Mouse (Mus musculus) small intestine, adult 2 months (tissue): ENCODE results near the gene Shc3. TPM values are rescaled to one million over a fixed set of nuclear protein-coding genes. Genes with fewer than 3 reads are reported as not detected.

Experiments
- H3K27ac ChIP-seq: fragments of 200-500 bp; 2 replicates; pipeline ENCODE4 v1.5.1; 2012; ENCODE audit warnings: low read depth, low read length, control low read depth, inconsistent platforms; ENCODE audit not compliant: insufficient read depth
- H3K27me3 ChIP-seq: fragments of 200-500 bp; 2 replicates; pipeline ENCODE4 v1.6.1; 2012; ENCODE audit warnings: mild to moderate bottlenecking, moderate library complexity, low read length, inconsistent platforms; ENCODE audit not compliant: control insufficient read depth, insufficient read depth
- H3K36me3 ChIP-seq: fragments of 200-500 bp; 2 replicates; pipeline ENCODE4 v1.6.1; 2012; ENCODE audit warnings: mild to moderate bottlenecking, low read length, control low read depth, inconsistent platforms; ENCODE audit not compliant: control insufficient read depth, insufficient read depth
- H3K4me1 ChIP-seq: fragments of 200-500 bp; 2 replicates; pipeline ENCODE4 v1.6.1; 2012; ENCODE audit warnings: low read length, inconsistent platforms, mixed read lengths; ENCODE audit not compliant: control insufficient read depth, insufficient read depth, insufficient read length
- H3K4me3 ChIP-seq: fragments of 200-500 bp; 2 replicates; pipeline ENCODE4 v1.5.1; 2012; ENCODE audit warnings: low read depth, mild to moderate bottlenecking, control low read depth, inconsistent platforms, low read length, moderate library complexity
- CTCF ChIP-seq: fragments of 200-500 bp; IDR thresholded peaks from 2 replicates; pipeline ENCODE4 v1.5.1; 2012; ENCODE audit warnings: low read depth, mild to moderate bottlenecking, control low read depth, inconsistent platforms, low read length, moderate library complexity, mixed read lengths; ENCODE audit not compliant: insufficient replicate concordance, insufficient read length; ENCODE audit errors: extremely low read depth
- POLR2A ChIP-seq: fragments of 200-500 bp; IDR thresholded peaks from 2 replicates; pipeline ENCODE4 v1.6.1; 2012; ENCODE audit warnings: low read depth, mild to moderate bottlenecking, control low read depth, inconsistent platforms, low read length, moderate library complexity
- WGBS: fragments of 180-500 bp; shearing (Covaris S2); methylation state at CpG from one replicate; pipeline ENCODE4 v1.1.7; 2018; 5-methylcytosine and 5-hydroxymethylcytosine counted together
- polyA plus RNA-seq: library from polyadenylated mRNA; depleted of rRNA; stranded (reverse); fragments of >200 nt; gene quantifications from 2 replicates; pipeline ENCODE4 v1.2.3, GENCODE M21; 2012

Shc3 gene
- polyA plus RNA-seq, 1 experiment = 0.08 TPM

- H3K27me3 ChIP-seq = no peaks in the 10 kb centered on the region
- TF ChIP-seq POLR2A (no peak), CTCF (no peak)
- H3K4me1 ChIP-seq = no peaks in the 10 kb centered on the region
- H3K4me3 ChIP-seq = no peak overlapping the region
- H3K27ac ChIP-seq = no peak overlapping the region
- no peaks in the 10 kb centered on the region for H3K36me3 ChIP-seq
- WGBS = 53% methylated on average over 6 of the region's 6 CpGs
Observed at GRCm38 (mm10) chr13:51417796-51418195, 151.4 kb downstream of the Shc3 start.

GRCm38 (mm10) chr13:51416727-51417126 is 152.5 kb downstream of the Shc3 start:
- no peak overlapping the region for H3K27ac ChIP-seq
- H3K4me3 ChIP-seq = no peak overlapping the region
- WGBS = 75% methylated on average over 11 of the region's 11 CpGs
- H3K4me1 ChIP-seq = no peaks in the 10 kb centered on the region
- TF ChIP-seq POLR2A (no peak), CTCF (no peak)
- no peaks in the 10 kb centered on the region for H3K27me3 ChIP-seq
- H3K36me3 ChIP-seq = no peaks in the 10 kb centered on the region

- Histone ChIP-seq H3K4me3 (no peak overlapping the region), H3K36me3 (no peaks in the 10 kb centered on the region), H3K27me3 (peaks cover 7% of the 10 kb centered on the region), H3K27ac (no peak overlapping the region), H3K4me1 (no peaks in the 10 kb centered on the region)
- WGBS = 50% methylated on average over 3 of the region's 3 CpGs
- TF ChIP-seq CTCF (peak; percentile 71; the same call in 1 of the 2 replicates), POLR2A (no peak)
Observed at GRCm38 (mm10) chr13:51413461-51413860, 155.8 kb downstream of the Shc3 start.

- no peak overlapping the region for H3K27ac ChIP-seq
- no peaks in the 10 kb centered on the region for H3K4me1 ChIP-seq
- peak overlapping the region; percentile 29 for H3K4me3 ChIP-seq
- WGBS = 59% methylated on average over 12 of the region's 12 CpGs
- no peaks in the 10 kb centered on the region for H3K36me3 ChIP-seq
- peaks cover 13% of the 10 kb centered on the region for H3K27me3 ChIP-seq
- TF ChIP-seq POLR2A = no peak
- no peak for TF ChIP-seq CTCF
Observed at GRCm38 (mm10) chr13:51411696-51412430, 157.4 kb downstream of the Shc3 start.

GRCm38 (mm10) chr13:51411243-51411642 is 158.0 kb downstream of the Shc3 start:
- peaks cover 13% of the 10 kb centered on the region for H3K27me3 ChIP-seq
- peak overlapping the region; percentile 29 for H3K4me3 ChIP-seq
- 66% methylated on average over 9 of the region's 9 CpGs for WGBS
- H3K36me3 ChIP-seq = no peaks in the 10 kb centered on the region
- no peak overlapping the region for H3K27ac ChIP-seq
- TF ChIP-seq CTCF = no peak
- no peak for TF ChIP-seq POLR2A
- H3K4me1 ChIP-seq = no peaks in the 10 kb centered on the region

- H3K27me3 ChIP-seq = peaks cover 13% of the 10 kb centered on the region
- no peaks in the 10 kb centered on the region for H3K4me1 ChIP-seq
- no peak overlapping the region for H3K27ac ChIP-seq
- H3K4me3 ChIP-seq = peak overlapping the region; percentile 23; the same call in 1 of the 2 replicates
- WGBS = 77% methylated on average over 6 of the region's 6 CpGs
- no peaks in the 10 kb centered on the region for H3K36me3 ChIP-seq
- no peak for TF ChIP-seq CTCF
- TF ChIP-seq POLR2A = no peak
Observed at GRCm38 (mm10) chr13:51409936-51410481, 159.2 kb downstream of the Shc3 start.

GRCm38 (mm10) chr13:51408519-51409001 is 160.7 kb downstream of the Shc3 start, which contains the start of gene S1pr3:
TSS of gene S1pr3 (plus strand) at chr13:51408639.
- Histone ChIP-seq H3K4me3 (peak within 1 kb of the TSS; percentile 46), H3K36me3 (no peaks in the 10 kb centered on the region), H3K27me3 (peaks cover 13% of the 10 kb centered on the region), H3K4me1 (no peaks in the 10 kb centered on the region), H3K27ac (0 out of 2 replicates have a peak within 1 kb of the TSS, but pooled peaks have one; percentile 14)
- WGBS = 2% methylated on average over 33 of the region's 33 CpGs
- TF ChIP-seq POLR2A (no peak), CTCF (no peak)
